Mouse (Mus musculus) left cerebral cortex, postnatal 10 days (tissue): ENCODE measurements around the gene Yes1. TPM values are rescaled to one million over a fixed set of nuclear protein-coding genes. Genes with fewer than 3 reads are reported as not detected.

Source experiments
- total RNA-seq, 2 experiments: library from RNA; stranded (reverse); gene quantifications; 2 replicates each; pipeline ENCODE4 v1.2.3; 2021

Yes1 gene
- total RNA-seq, 2 experiments from 2014 or later = 14.8 to 17.2 TPM

Other genes with a start within 250 kb of the Yes1 start
- gene Ppp1cb, start 152.3 kb upstream of the Yes1 start, total RNA-seq = 100 to 1,000 TPM; 365 to 391 TPM
- gene Pisd, start 174.5 kb downstream of the Yes1 start, total RNA-seq = 10 to 100 TPM; 46.3 to 50.2 TPM
- not detected for gene Gm20671, start 215.9 kb downstream of the Yes1 start, total RNA-seq
- gene Prr14l, start 243.1 kb downstream of the Yes1 start, total RNA-seq = 10 to 100 TPM; 31.8 to 34.6 TPM